Mouse (Mus musculus) limb, embryonic 10.5 days (tissue): Measurements from ENCODE around the gene Lgr5. TPM values are rescaled to one million over a fixed set of nuclear protein-coding genes. Genes with fewer than 3 reads are reported as not detected.

Experiments
- DNase-seq: peaks from one replicate; pipeline ENCODE4 v3.0.0-alpha.2; 2017; ENCODE audit warnings: low spot score
- H3K27ac ChIP-seq: fragments of 300-500 bp; sonication (generic); 2 replicates; pipeline ENCODE4 v1.5.1; 2016; ENCODE audit warnings: mild to moderate bottlenecking
- H3K27me3 ChIP-seq: fragments of 300-500 bp; sonication (generic); 2 replicates; pipeline ENCODE4 v1.6.1; 2016; ENCODE audit warnings: low read depth, mild to moderate bottlenecking; ENCODE audit not compliant: poor library complexity, severe bottlenecking
- H3K36me3 ChIP-seq: fragments of 300-500 bp; sonication (generic); 2 replicates; pipeline ENCODE4 v1.6.1; 2016; ENCODE audit warnings: mild to moderate bottlenecking, moderate library complexity
- H3K4me1 ChIP-seq: fragments of 300-500 bp; sonication (generic); 2 replicates; pipeline ENCODE4 v1.6.1; 2016
- H3K4me3 ChIP-seq: fragments of 300-500 bp; sonication (generic); 2 replicates; pipeline ENCODE4 v1.5.1; 2016; ENCODE audit warnings: mild to moderate bottlenecking, moderate library complexity
- H3K9me3 ChIP-seq: fragments of 300-500 bp; sonication (generic); replicated peaks from 2 replicates; pipeline ENCODE4 v1.6.1; 2016; ENCODE audit warnings: mild to moderate bottlenecking
- WGBS: fragments of 180-500 bp; shearing (Covaris S2); methylation state at CpG from one replicate; pipeline ENCODE4 v1.1.7; 2016; 5-methylcytosine and 5-hydroxymethylcytosine counted together
- polyA plus RNA-seq: library from polyadenylated mRNA; unstranded; fragments of >200 nt; fragmentation: Nextera tagmentation; extraction: Ambion mirVana; gene quantifications from 2 replicates; pipeline ENCODE4 v1.2.1, GENCODE M21; 2016

Lgr5 gene
- polyA plus RNA-seq, 1 experiment from 2014 or later = 2.3 TPM

DNA sequence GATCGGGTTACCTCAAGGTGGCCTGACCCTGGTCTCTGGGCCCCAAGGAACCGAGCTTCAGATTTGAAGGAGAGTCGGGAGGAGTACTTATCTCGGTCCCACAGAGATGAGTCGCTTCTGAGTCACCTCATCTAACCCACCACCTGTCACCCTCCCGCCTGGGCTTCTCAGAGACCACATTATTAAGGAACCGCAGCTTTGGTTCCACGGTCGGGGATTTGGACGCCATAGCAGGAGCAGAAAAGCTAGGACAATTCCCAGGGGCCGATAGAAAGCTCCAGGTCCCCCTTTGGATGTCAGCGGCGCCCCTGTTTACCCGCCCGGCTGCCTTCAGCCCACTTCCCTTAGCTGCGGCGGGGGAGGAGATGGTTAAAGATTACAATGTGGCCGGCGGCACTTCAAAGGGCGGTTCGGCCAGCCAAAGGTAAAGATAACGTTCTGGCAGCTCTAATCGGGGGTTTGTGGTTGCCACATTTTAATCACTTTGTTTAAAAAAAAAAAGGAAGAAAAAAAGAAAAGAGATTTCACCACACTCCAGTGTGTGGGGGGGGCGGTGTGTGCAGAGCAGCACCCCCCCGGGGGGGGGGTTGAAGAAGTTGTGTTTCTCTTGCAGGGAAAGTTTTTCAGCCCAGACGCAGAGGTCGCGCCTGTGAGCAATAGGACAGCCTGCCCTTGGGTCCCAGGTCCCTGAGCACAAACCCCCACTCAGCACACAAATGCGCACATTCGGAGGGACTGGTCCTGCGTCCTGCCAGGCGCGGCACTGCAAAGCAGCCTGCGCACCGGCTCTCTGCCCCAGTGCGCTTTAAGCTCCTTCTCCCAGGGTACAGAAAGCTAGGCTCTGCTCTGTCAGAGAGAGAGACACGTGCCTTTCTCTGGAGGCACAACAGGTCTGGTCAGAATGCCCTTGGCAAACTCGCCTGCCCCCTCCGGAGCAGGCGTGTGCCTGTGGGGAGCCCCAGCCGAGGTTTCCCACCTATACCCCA is 1.0 kb downstream of the Lgr5 start:
- Histone ChIP-seq H3K4me1 (peaks cover 34% of the 10 kb centered on the region), H3K27ac (peak overlapping the region; percentile 2; the same call in 1 of the 2 replicates), H3K9me3 (no peaks in the 10 kb centered on the region), H3K27me3 (peaks cover 70% of the 10 kb centered on the region), H3K36me3 (no peaks in the 10 kb centered on the region), H3K4me3 (peak overlapping the region; percentile 65)
- under 1% methylated on average over 41 of the region's 41 CpGs for WGBS
- DNase-seq = peak; percentile 67

GRCm38 (mm10) chr10:115585491-115586245 is 1.9 kb downstream of the Lgr5 start:
- peak; percentile 35 for DNase-seq
- Histone ChIP-seq H3K9me3 (no peaks in the 10 kb centered on the region), H3K36me3 (no peaks in the 10 kb centered on the region), H3K27ac (no peak overlapping the region), H3K27me3 (peaks cover 70% of the 10 kb centered on the region), H3K4me1 (peaks cover 34% of the 10 kb centered on the region), H3K4me3 (peak overlapping the region; percentile 65)
- 2% methylated on average over 21 of the region's 21 CpGs for WGBS

DNA sequence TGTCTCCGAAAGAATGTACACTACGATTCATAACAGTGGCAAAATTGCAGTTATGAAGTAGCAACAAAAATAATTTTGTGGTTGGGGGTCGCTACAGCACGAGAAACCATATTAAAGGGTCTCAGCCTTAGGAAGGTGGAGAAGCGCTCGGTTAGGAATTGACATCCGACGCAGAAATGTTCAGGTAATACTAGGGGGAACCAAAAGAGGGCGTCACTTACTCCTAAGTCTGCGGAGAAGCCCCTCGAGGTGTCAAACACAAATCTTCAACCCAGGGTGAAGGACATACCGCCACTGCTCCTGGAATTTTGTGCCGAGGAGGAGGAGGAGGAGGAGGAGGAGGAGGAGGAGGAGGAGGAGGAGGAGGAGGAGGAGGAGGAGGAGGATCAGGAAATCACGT is 2.9 kb downstream of the Lgr5 start:
- WGBS = 22% methylated on average over 12 of the region's 14 CpGs
- H3K36me3 ChIP-seq = no peaks in the 10 kb centered on the region
- no peaks in the 10 kb centered on the region for H3K9me3 ChIP-seq
- H3K27me3 ChIP-seq = peaks cover 61% of the 10 kb centered on the region
- 0 out of 2 replicates have a peak overlapping the region, but pooled peaks have one; percentile 65 for H3K4me3 ChIP-seq
- H3K4me1 ChIP-seq = peaks cover 36% of the 10 kb centered on the region
- no peak overlapping the region for H3K27ac ChIP-seq
- DNase-seq = no peak

GRCm38 (mm10) chr10:115583071-115583470 is 4.5 kb downstream of the Lgr5 start:
- Histone ChIP-seq H3K27ac (no peak overlapping the region), H3K27me3 (peaks cover 46% of the 10 kb centered on the region), H3K9me3 (no peaks in the 10 kb centered on the region), H3K4me3 (no peak overlapping the region), H3K36me3 (no peaks in the 10 kb centered on the region), H3K4me1 (peaks cover 38% of the 10 kb centered on the region)
- WGBS = 87% methylated on average over 3 of the region's 3 CpGs
- no peak for DNase-seq

GRCm38 (mm10) chr10:115581971-115582370 is 5.6 kb downstream of the Lgr5 start:
- Histone ChIP-seq H3K27ac (no peak overlapping the region), H3K9me3 (no peaks in the 10 kb centered on the region), H3K4me1 (peaks cover 27% of the 10 kb centered on the region), H3K36me3 (no peaks in the 10 kb centered on the region), H3K4me3 (no peak overlapping the region), H3K27me3 (peaks cover 35% of the 10 kb centered on the region)
- 84% methylated on average over 9 of the region's 9 CpGs for WGBS
- no peak for DNase-seq

DNA sequence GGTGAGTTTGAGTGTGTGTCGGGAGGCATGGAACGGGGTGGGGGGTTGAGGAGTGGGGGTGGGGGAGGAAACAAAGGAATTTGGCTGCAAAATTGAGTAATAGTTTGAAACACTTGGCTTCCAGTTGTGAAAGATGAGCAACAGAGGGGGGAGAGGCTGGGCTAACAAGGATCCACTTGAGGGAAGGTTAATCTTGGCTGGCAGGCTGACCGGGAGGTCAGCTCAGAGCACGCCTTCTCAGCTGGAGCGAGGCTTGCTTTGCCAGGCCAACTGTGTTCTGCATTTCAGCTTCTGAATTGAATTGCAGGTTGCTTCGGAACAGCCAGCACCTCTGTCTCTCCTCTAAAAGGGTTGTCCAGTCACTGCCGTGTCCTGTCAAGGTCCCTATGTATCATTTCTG is 8.1 kb downstream of the Lgr5 start:
- no peak overlapping the region for H3K4me3 ChIP-seq
- no peak for DNase-seq
- no peaks in the 10 kb centered on the region for H3K36me3 ChIP-seq
- H3K9me3 ChIP-seq = no peaks in the 10 kb centered on the region
- H3K27me3 ChIP-seq = peaks cover 10% of the 10 kb centered on the region
- H3K27ac ChIP-seq = no peak overlapping the region
- H3K4me1 ChIP-seq = peaks cover 9% of the 10 kb centered on the region
- WGBS = 40% methylated on average over 7 of the region's 7 CpGs

DNA sequence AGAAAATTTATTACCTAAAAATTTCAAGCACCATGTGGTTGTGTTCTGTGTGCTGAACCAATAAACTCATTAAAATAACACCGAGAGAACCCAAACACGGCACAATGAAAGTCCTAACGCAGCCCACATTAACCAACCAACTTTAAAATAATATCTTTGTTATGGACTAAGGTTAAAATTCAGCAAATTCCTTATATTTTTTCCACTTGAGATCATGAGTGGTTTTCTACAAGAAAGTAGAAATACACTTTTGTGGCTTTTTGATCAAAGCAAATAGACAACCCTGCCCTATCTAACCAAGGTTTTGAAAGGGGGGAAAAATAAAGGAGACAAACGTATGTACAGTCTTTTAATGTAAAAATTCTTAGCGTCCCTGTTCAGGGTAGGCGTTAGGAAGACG is 8.5 kb downstream of the Lgr5 start:
- Histone ChIP-seq H3K4me1 (peaks cover 9% of the 10 kb centered on the region), H3K27me3 (peaks cover 6% of the 10 kb centered on the region), H3K27ac (no peak overlapping the region), H3K36me3 (no peaks in the 10 kb centered on the region), H3K4me3 (no peak overlapping the region), H3K9me3 (no peaks in the 10 kb centered on the region)
- DNase-seq = no peak
- 83% methylated on average over 7 of the region's 7 CpGs for WGBS

DNA sequence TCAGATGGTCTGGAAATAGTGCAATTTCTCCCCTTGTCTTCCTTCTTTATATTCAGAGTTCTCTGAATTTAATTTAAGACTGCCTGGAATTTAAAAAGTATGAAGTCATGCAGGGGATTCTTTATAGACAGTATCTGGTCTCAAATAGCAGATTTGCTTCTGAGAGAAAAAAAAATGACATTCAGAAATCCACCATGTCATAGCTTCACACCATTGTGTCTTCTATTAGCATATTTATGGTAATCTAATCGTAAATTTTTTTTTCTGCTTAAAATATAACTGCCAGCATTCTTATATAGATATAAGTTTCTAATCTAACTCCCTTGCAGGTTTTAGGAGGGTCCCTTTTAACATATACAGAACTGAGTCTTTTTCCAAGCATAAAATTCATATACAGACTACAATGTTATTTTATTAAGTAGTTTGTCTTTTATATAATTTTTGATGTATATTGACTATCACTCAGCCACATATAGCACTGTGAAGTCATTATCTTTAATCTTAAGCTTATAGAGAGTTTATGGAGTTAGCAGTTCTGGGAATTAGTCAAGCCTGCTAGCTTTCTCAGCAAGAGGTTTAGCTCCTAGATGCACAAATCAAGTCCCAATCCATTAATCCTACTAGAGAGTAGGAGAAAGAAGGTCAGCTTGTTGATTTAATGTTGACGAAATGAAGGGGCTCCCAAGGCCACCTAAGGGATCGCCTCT is 15.7 kb downstream of the Lgr5 start:
- H3K27me3 ChIP-seq = no peaks in the 10 kb centered on the region
- H3K4me1 ChIP-seq = peaks cover 2% of the 10 kb centered on the region; the same call in 1 of the 2 replicates
- WGBS = 75% methylated on average over 3 of the region's 3 CpGs
- H3K4me3 ChIP-seq = no peak overlapping the region
- no peaks in the 10 kb centered on the region for H3K9me3 ChIP-seq
- DNase-seq = no peak
- H3K36me3 ChIP-seq = no peaks in the 10 kb centered on the region
- no peak overlapping the region for H3K27ac ChIP-seq

GRCm38 (mm10) chr10:115571317-115571716 is 16.3 kb downstream of the Lgr5 start:
- 77% methylated on average over 6 of the region's 6 CpGs for WGBS
- DNase-seq = no peak

GRCm38 (mm10) chr10:115570577-115570976 is 17.0 kb downstream of the Lgr5 start:
- no peak overlapping the region for H3K27ac ChIP-seq
- no peaks in the 10 kb centered on the region for H3K9me3 ChIP-seq
- no peak for DNase-seq
- no peaks in the 10 kb centered on the region for H3K4me1 ChIP-seq
- no peaks in the 10 kb centered on the region for H3K27me3 ChIP-seq
- WGBS = 92% methylated on average over 2 of the region's 2 CpGs
- H3K36me3 ChIP-seq = no peaks in the 10 kb centered on the region
- H3K4me3 ChIP-seq = no peak overlapping the region

More at GRCm38 (mm10) chr10:115571317-115571716, 16.3 kb downstream of the Lgr5 start:
- H3K36me3 ChIP-seq = no peaks in the 10 kb centered on the region
- H3K4me1 ChIP-seq = no peaks in the 10 kb centered on the region
- no peaks in the 10 kb centered on the region for H3K9me3 ChIP-seq
- no peak overlapping the region for H3K4me3 ChIP-seq
- no peaks in the 10 kb centered on the region for H3K27me3 ChIP-seq
- H3K27ac ChIP-seq = no peak overlapping the region

DNA sequence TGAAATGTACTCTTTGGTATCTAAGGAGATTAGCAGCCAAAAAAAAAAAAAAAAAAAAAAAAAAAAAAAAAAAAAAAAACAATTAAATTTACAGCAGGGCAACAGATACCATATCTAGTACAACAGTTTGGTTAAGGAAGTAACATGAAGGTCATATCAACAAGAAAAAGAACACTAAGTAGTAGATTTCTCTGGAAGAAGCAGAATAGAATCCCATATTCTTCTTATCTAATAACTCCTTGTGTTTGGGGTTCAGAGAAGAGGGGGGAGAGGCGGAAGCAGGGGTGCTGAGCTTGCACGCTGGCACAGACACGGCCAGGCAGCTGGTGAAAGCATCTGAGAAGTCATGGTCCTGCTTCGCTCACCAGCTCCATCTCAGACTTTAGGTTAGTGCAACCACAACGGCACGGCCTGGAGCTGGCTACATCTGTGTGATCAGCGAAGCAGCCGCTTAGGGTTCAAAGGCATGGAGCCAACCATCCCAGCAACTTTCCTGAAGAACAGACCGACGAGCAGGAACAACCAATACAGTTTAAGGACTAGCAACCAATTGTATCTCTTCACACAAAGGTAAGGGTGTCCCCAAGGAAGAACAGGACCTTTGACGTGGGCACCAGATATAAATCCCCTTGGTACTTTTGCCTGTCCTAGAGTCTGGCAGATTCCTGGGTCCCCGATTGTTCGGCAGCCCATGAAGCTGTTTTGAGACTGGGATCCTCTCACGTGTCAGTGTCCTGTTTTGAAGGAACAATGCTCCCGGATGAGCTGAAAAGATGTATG is 17.7 kb downstream of the Lgr5 start, which contains the start of gene A930009A15Rik:
TSS of gene A930009A15Rik (plus strand) at position 275 of the 780 bp plus-strand sequence.
- DNase-seq = no peak

GRCm38 (mm10) chr10:115563961-115564360 is 23.6 kb downstream of the Lgr5 start:
- Histone ChIP-seq H3K36me3 (no peaks in the 10 kb centered on the region), H3K4me3 (no peak overlapping the region), H3K9me3 (no peaks in the 10 kb centered on the region), H3K4me1 (no peaks in the 10 kb centered on the region), H3K27ac (no peak overlapping the region), H3K27me3 (no peaks in the 10 kb centered on the region)
- DNase-seq = no peak
- WGBS = 87% methylated on average over 5 of the region's 5 CpGs

More for the DNA sequence above, 17.7 kb downstream of the Lgr5 start, which contains the start of gene A930009A15Rik:
- Histone ChIP-seq H3K9me3 (no peaks in the 10 kb centered on the region), H3K4me1 (no peaks in the 10 kb centered on the region), H3K27me3 (no peaks in the 10 kb centered on the region), H3K4me3 (no peak within 1 kb of the TSS), H3K36me3 (no peaks in the 10 kb centered on the region), H3K27ac (no peak within 1 kb of the TSS)
- 91% methylated on average over 15 of the region's 15 CpGs for WGBS
